Mouse (Mus musculus) CH12.LX (cell line): Measurements from ENCODE around the gene Otud1.

ENCODE experiments used
- CTCF ChIP-seq, 2 experiments: IDR thresholded peaks in 1 of 2; conservative IDR thresholded peaks in 1 of 2; 2 replicates each; pipeline ENCODE4 v1.5.1; 2011 to 2012; ENCODE audit warnings: low read depth in 2 of 2, low read length in 2 of 2, improper control_type of control experiment in 1 of 2, inconsistent platforms in 1 of 2, mild to moderate bottlenecking in 1 of 2, moderate library complexity in 1 of 2
- NELFE ChIP-seq: IDR thresholded peaks from 2 replicates; pipeline ENCODE4 v1.6.1; 2011; ENCODE audit warnings: low read depth, low read length, improper control_type of control experiment
- SIN3A ChIP-seq: IDR thresholded peaks from 2 replicates; pipeline ENCODE4 v1.6.1; 2012; ENCODE audit warnings: low read length, improper control_type of control experiment, inconsistent platforms
- TCF12 ChIP-seq: IDR thresholded peaks from 2 replicates; pipeline ENCODE4 v1.6.1; 2014; ENCODE audit warnings: low read depth, mild to moderate bottlenecking, inconsistent platforms, low read length, improper control_type of control experiment
- UBTF ChIP-seq: IDR thresholded peaks from 2 replicates; pipeline ENCODE4 v1.6.1; 2012; ENCODE audit warnings: low read depth, mild to moderate bottlenecking, inconsistent platforms, low read length, improper control_type of control experiment, moderate library complexity
- USF1 ChIP-seq: IDR thresholded peaks from 2 replicates; pipeline ENCODE4 v1.6.1; 2014; ENCODE audit warnings: low read depth, mild to moderate bottlenecking, inconsistent platforms, low read length, improper control_type of control experiment

DNA sequence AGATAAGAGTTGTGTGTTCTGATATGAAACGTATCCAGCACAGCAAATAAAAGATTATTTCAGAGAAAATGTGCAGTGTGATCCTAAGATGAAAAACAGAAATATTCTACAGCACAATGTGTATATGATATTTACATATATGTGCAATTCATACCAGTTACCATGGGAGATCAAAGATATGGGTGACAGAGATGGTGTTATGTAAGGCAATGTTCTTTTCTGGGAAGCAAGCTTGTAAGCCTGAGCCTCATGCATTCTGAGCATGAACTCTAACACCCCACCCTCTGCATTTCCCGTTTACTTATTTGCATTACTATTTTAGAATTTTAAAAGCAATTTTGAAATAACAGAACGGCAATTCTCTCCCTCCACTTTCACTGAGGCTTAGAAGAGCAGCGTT, 11.4 kb upstream of the Otud1 start:
- TF ChIP-seq SIN3A (no peak), NELFE (no peak), TCF12 (no peak), CTCF (conservative IDR thresholded peaks at IDR 0.05 in 1 of 2, IDR thresholded peaks at IDR 0.05 in 1 of 2; ENCODE audit: low read depth in 2 of 2, low read length in 2 of 2) (no peak), USF1 (no peak), UBTF (no peak)
